Mouse (Mus musculus) B cell, adult 2 months (primary cell): ENCODE measurements around the gene Glce.

Source experiments
- DNase-seq, 2 experiments: peaks; one replicate each; pipeline ENCODE4 v3.0.0; 2022

Gene Glce

GRCm38 (mm10) chr9:62122508-62123215, at the start of gene Glce:
Gene Glce, minus strand, starts transcription at chr9:62122655.
- peak; percentile 99 to 100 for DNase-seq

- no peak for DNase-seq
Measured at GRCm38 (mm10) chr9:62172239-62172638, 49.8 kb upstream of the Glce start.

- DNase-seq, result no peak
Measured at GRCm38 (mm10) chr9:62170921-62171320, 48.5 kb upstream of the Glce start.

- DNase-seq, result no peak
Measured at GRCm38 (mm10) chr9:62166621-62167020, 44.2 kb upstream of the Glce start.

- no peak for DNase-seq
Measured at GRCm38 (mm10) chr9:62166186-62166585, 43.7 kb upstream of the Glce start.

GRCm38 (mm10) chr9:62162889-62163291, 40.4 kb upstream of the Glce start:
- DNase-seq, result no peak

GRCm38 (mm10) chr9:62160788-62161187, 38.3 kb upstream of the Glce start:
- DNase-seq, result no peak

- no peak for DNase-seq
Measured at GRCm38 (mm10) chr9:62158746-62159145, 36.3 kb upstream of the Glce start.

- DNase-seq, result no peak
Measured at GRCm38 (mm10) chr9:62155821-62156220, 33.4 kb upstream of the Glce start.

GRCm38 (mm10) chr9:62155400-62155799, 32.9 kb upstream of the Glce start:
- DNase-seq, result no peak

GRCm38 (mm10) chr9:62154956-62155355, 32.5 kb upstream of the Glce start:
- no peak for DNase-seq

GRCm38 (mm10) chr9:62154551-62154950, 32.1 kb upstream of the Glce start:
- DNase-seq, result no peak

GRCm38 (mm10) chr9:62153263-62153662, 30.8 kb upstream of the Glce start:
- DNase-seq, result no peak

- DNase-seq, result no peak
Measured at GRCm38 (mm10) chr9:62152506-62152905, 30.1 kb upstream of the Glce start.

- DNase-seq, result no peak
Measured at GRCm38 (mm10) chr9:62145198-62145597, 22.7 kb upstream of the Glce start.

- no peak for DNase-seq
Measured at GRCm38 (mm10) chr9:62143428-62143827, 21.0 kb upstream of the Glce start.

GRCm38 (mm10) chr9:62139027-62139426, 16.6 kb upstream of the Glce start:
- DNase-seq, result no peak

GRCm38 (mm10) chr9:62137259-62137658, 14.8 kb upstream of the Glce start:
- no peak for DNase-seq

GRCm38 (mm10) chr9:62132005-62132782, 9.7 kb upstream of the Glce start:
- no peak for DNase-seq

GRCm38 (mm10) chr9:62130746-62131145, 8.3 kb upstream of the Glce start:
- no peak for DNase-seq

GRCm38 (mm10) chr9:62128056-62128455, 5.6 kb upstream of the Glce start:
- no peak for DNase-seq

GRCm38 (mm10) chr9:62125986-62126575, 3.6 kb upstream of the Glce start:
- DNase-seq, result no peak

- DNase-seq, result no peak
Measured at GRCm38 (mm10) chr9:62124266-62124665, 1.8 kb upstream of the Glce start.

- DNase-seq, result no peak
Measured at GRCm38 (mm10) chr9:62123496-62123895, 1.0 kb upstream of the Glce start.
